Comparison of ENCODE assay signal across 26 mouse cellular contexts in genomic region chr6:120011440-120011839, GRCm38 (mm10). TPM values are rescaled to one million over a fixed set of nuclear protein-coding genes. Genes with fewer than 3 reads are reported as not detected.
DNase-seq lines count a peak whose midpoint lies in the region; ATAC-seq lines count a peak whose summit lies in the region.
"Had no signal": no experiment of that assay in that cellular context is flagged by ENCODE, and none has a peak within 500 bp of the region (broad histone marks: within the 10 kb centered on the region; RNA-seq: fewer than 3 reads in every experiment).

No protein-coding gene starts in this region.

- peaks cover 64% of the 10 kb centered on the region for H3K4me1 ChIP-seq in liver, embryonic 12.5 days
- peaks cover 63% of the 10 kb centered on the region for H3K4me1 ChIP-seq in liver, embryonic 15.5 days (replicated peaks)
- no peaks in the 10 kb centered on the region for H3K4me1 ChIP-seq in hindbrain, embryonic 10.5 days (replicated peaks)
- H3K4me1 ChIP-seq: heart, embryonic 10.5 days; hindbrain, embryonic 15.5 days had no signal

- H3K27ac ChIP-seq in liver, embryonic 12.5 days, result peak overlapping the region; percentile 88
- H3K27ac ChIP-seq in liver, embryonic 15.5 days (replicated peaks), result peak overlapping the region; percentile 88
- H3K27ac ChIP-seq in hindbrain, embryonic 10.5 days, result no peak overlapping the region
- H3K27ac ChIP-seq: embryonic facial prominence, embryonic 12.5 days; forebrain, embryonic 10.5 days; heart, embryonic 10.5 days; hindbrain, embryonic 15.5 days had no signal

- peaks cover 2% of the 10 kb centered on the region; the same call in 1 of the 2 replicates for H3K36me3 ChIP-seq in liver, embryonic 12.5 days
- 0 out of 2 replicates have a peak, but pooled peaks cover 4% of the 10 kb centered on the region for H3K36me3 ChIP-seq in liver, embryonic 15.5 days (replicated peaks)
- no peaks in the 10 kb centered on the region for H3K36me3 ChIP-seq in hindbrain, embryonic 10.5 days
- H3K36me3 ChIP-seq: embryonic facial prominence, embryonic 12.5 days; forebrain, embryonic 10.5 days; heart, embryonic 10.5 days; hindbrain, embryonic 15.5 days had no signal

- peak overlapping the region; percentile 43; the same call in 1 of the 2 replicates for H3K4me2 ChIP-seq in liver, embryonic 12.5 days
- H3K4me2 ChIP-seq in liver, embryonic 15.5 days, result no peak overlapping the region
- H3K4me2 ChIP-seq: embryonic facial prominence, embryonic 12.5 days; hindbrain, embryonic 15.5 days had no signal

- no peak for DNase-seq in liver
- DNase-seq in hindbrain, embryonic 10.5 days (ENCODE audit: low spot score), result no peak
- DNase-seq in spleen, adult 12 weeks (ENCODE audit: low spot score), result no peak
- no peak for DNase-seq in layer of hippocampus, adult 8-10 months (ENCODE audit: low spot score in 2 of 2)
- DNase-seq: adrenal gland, adult 2 months; adrenal gland, postnatal 25 days; B cell, adult 2 months; cerebellum, adult 11-12 months; cerebellum, adult 9-10 months; cerebellum, postnatal 25 days; gastrocnemius, postnatal 10 days; heart, adult 18-20 months; heart, postnatal 10 days had no signal

- ATAC-seq in liver, embryonic 12.5 days, result peak; percentile 57; the same call in 1 of the 2 replicates
- ATAC-seq in erythroblast, adult 5-6 weeks (replicated peaks; ENCODE audit: low FRiP score, poor library complexity, severe bottlenecking), result peak; percentile 44
- peak; percentile 67 for ATAC-seq in liver, embryonic 15.5 days (ENCODE audit: insufficient read depth)
- peak; percentile 39 for ATAC-seq in megakaryocyte-erythroid progenitor cell, adult 5-6 weeks (replicated peaks; ENCODE audit: low FRiP score, low TSS enrichment, poor library complexity, severe bottlenecking)
- ATAC-seq: activated CD4-positive, CD25-positive, alpha-beta regulatory T cell, adult 4 months; CD4-positive, CD25-positive, alpha-beta regulatory T cell, adult 4 months; forebrain, embryonic 14.5 days; Patski had no signal

- H3K9me3 ChIP-seq in liver, embryonic 12.5 days (replicated peaks), result no peaks in the 10 kb centered on the region
- H3K9me3 ChIP-seq in liver, embryonic 15.5 days (replicated peaks), result no peaks in the 10 kb centered on the region
- H3K9me3 ChIP-seq in hindbrain, embryonic 10.5 days, result no peaks in the 10 kb centered on the region
- H3K9me3 ChIP-seq: embryonic facial prominence, embryonic 12.5 days; forebrain, embryonic 10.5 days; G1E; heart, embryonic 10.5 days; hindbrain, embryonic 15.5 days had no signal

- H3K9ac ChIP-seq in liver, embryonic 12.5 days, result no peak overlapping the region
- no peak overlapping the region for H3K9ac ChIP-seq in liver, embryonic 15.5 days
- H3K9ac ChIP-seq: embryonic facial prominence, embryonic 12.5 days; hindbrain, embryonic 15.5 days had no signal

- 68% methylated on average over 1 of the region's 1 CpGs for WGBS in liver, embryonic 12.5 days (ENCODE audit: insufficient replicate concordance)
- 39% methylated on average over 1 of the region's 1 CpGs for WGBS in liver, embryonic 15.5 days (ENCODE audit: insufficient replicate concordance)
- WGBS in hindbrain, embryonic 10.5 days, result 92% methylated on average over 1 of the region's 1 CpGs

- no peak overlapping the region for H3K4me3 ChIP-seq in liver, embryonic 12.5 days
- H3K4me3 ChIP-seq in liver, embryonic 15.5 days (replicated peaks), result no peak overlapping the region
- no peak overlapping the region for H3K4me3 ChIP-seq in hindbrain, embryonic 10.5 days
- H3K4me3 ChIP-seq: embryonic facial prominence, embryonic 12.5 days; forebrain, embryonic 10.5 days; heart, embryonic 10.5 days; hindbrain, embryonic 15.5 days had no signal

- H3K27me3 ChIP-seq in liver, embryonic 12.5 days (replicated peaks), result no peaks in the 10 kb centered on the region
- H3K27me3 ChIP-seq in liver, embryonic 15.5 days, result no peaks in the 10 kb centered on the region
- H3K27me3 ChIP-seq in hindbrain, embryonic 10.5 days (ENCODE audit: insufficient read depth, poor library complexity, severe bottlenecking), result no peaks in the 10 kb centered on the region
- H3K27me3 ChIP-seq: embryonic facial prominence, embryonic 12.5 days; hindbrain, embryonic 15.5 days; Patski had no signal

RNA-seq across cellular contexts. Expression of gene Wnk1, which starts 27.0 kb away (rescaled TPM):
- 31.3 and 36.5 TPM in 2 replicates for polyA plus RNA-seq in liver, embryonic 12.5 days (2016; fragmentation: Nextera tagmentation; extraction: Ambion mirVana)
- total RNA-seq in erythroblast, adult 5-6 weeks (2015; ENCODE audit: low replicate concordance), result 1,533 and 1,561 TPM in 2 replicates
- 1,721 and 1,769 TPM in 2 replicates for total RNA-seq in erythroblast, adult 5-6 weeks (2017; ENCODE audit: low replicate concordance)
- polyA plus RNA-seq in liver, embryonic 15.5 days (2015; fragmentation: Nextera tagmentation; extraction: Ambion mirVana), result 27.0 and 28.6 TPM in 2 replicates
- 268 and 306 TPM in 2 replicates for total RNA-seq in megakaryocyte-erythroid progenitor cell, adult 5-6 weeks (2014; fragmentation: Nextera tagmentation)
- total RNA-seq in megakaryocyte-erythroid progenitor cell, adult 5-6 weeks (2017), result 123 and 192 TPM in 2 replicates
- polyA plus RNA-seq in hindbrain, embryonic 10.5 days (2016; fragmentation: Nextera tagmentation; extraction: Ambion mirVana), result 41.1 and 46.2 TPM in 2 replicates
- 100 to 1,000 TPM; 212 to 252 (median 217) TPM for total RNA-seq in layer of hippocampus, adult 8-10 months (2022)

Comparison
In these comparisons a context has a peak if more than half of its experiments do, and no peak if none do; other contexts are left out.
1. RNA of gene Wnk1, which starts 27.0 kb away (total RNA-seq): 1,533 to 1,769 TPM in erythroblast, adult 5-6 weeks; 123 to 306 TPM in megakaryocyte-erythroid progenitor cell, adult 5-6 weeks and 212 to 252 TPM in layer of hippocampus, adult 8-10 months; every median in the first group is over 4 times any median in the second.
2. Peak in every context shown above with its lines, with median percentiles within 50 percentile points of each other: ATAC-seq.